Mouse (Mus musculus): ENCODE results near the gene Lmf1. TPM values are rescaled to one million over a fixed set of nuclear protein-coding genes. Genes with fewer than 3 reads are reported as not detected.

The Lmf1 gene
- polyA plus RNA-seq, 1 experiment from 2014 or later = 36.9 TPM

Other genes with a start within 250 kb of the Lmf1 start
- gene Tpsab1, start 233.5 kb upstream of the Lmf1 start, polyA plus RNA-seq (2015; fragmentation: Nextera tagmentation; extraction: Ambion mirVana) = 0.41 and 0.59 TPM in 2 replicates
- gene Tpsb2, start 212.8 kb upstream of the Lmf1 start, polyA plus RNA-seq (2015; fragmentation: Nextera tagmentation; extraction: Ambion mirVana) = 11.0 and 11.7 TPM in 2 replicates
- 0.56 and 0.76 TPM in 2 replicates for gene Tpsg1, start 209.8 kb upstream of the Lmf1 start, polyA plus RNA-seq (2015; fragmentation: Nextera tagmentation; extraction: Ambion mirVana)
- 4.5 and 5.4 TPM in 2 replicates for gene Cacna1h, start 145.3 kb upstream of the Lmf1 start, polyA plus RNA-seq (2015; fragmentation: Nextera tagmentation; extraction: Ambion mirVana)
- 0.81 and 1.5 TPM in 2 replicates for gene Tekt4, start 124.5 kb upstream of the Lmf1 start, polyA plus RNA-seq (2015; fragmentation: Nextera tagmentation; extraction: Ambion mirVana)
- gene Sstr5, start 81.8 kb upstream of the Lmf1 start, polyA plus RNA-seq (2015; fragmentation: Nextera tagmentation; extraction: Ambion mirVana) = 0.07 and 0.12 TPM in 2 replicates
- gene Sox8, start 8.4 kb upstream of the Lmf1 start, polyA plus RNA-seq (2015; fragmentation: Nextera tagmentation; extraction: Ambion mirVana) = 0.54 and 0.82 TPM in 2 replicates
- gene Gng13, start 138.1 kb downstream of the Lmf1 start, polyA plus RNA-seq (2015; fragmentation: Nextera tagmentation; extraction: Ambion mirVana) = 0.60 and 2.2 TPM in 2 replicates
- 16.7 and 17.2 TPM in 2 replicates for gene Chtf18, start 148.3 kb downstream of the Lmf1 start, polyA plus RNA-seq (2015; fragmentation: Nextera tagmentation; extraction: Ambion mirVana)
- gene Rpusd1, start 148.6 kb downstream of the Lmf1 start, polyA plus RNA-seq (2015; fragmentation: Nextera tagmentation; extraction: Ambion mirVana) = 12.7 and 13.7 TPM in 2 replicates
- 0.16 TPM in 2 replicates for gene Mslnl, start 157.0 kb downstream of the Lmf1 start, polyA plus RNA-seq (2015; fragmentation: Nextera tagmentation; extraction: Ambion mirVana)
- gene Msln, start 175.3 kb downstream of the Lmf1 start, polyA plus RNA-seq (2015; fragmentation: Nextera tagmentation; extraction: Ambion mirVana) = 50.0 and 51.1 TPM in 2 replicates
- 38.3 and 39.7 TPM in 2 replicates for gene Narfl, start 194.7 kb downstream of the Lmf1 start, polyA plus RNA-seq (2015; fragmentation: Nextera tagmentation; extraction: Ambion mirVana)
- 51.4 and 55.2 TPM in 2 replicates for gene Haghl, start 206.6 kb downstream of the Lmf1 start, polyA plus RNA-seq (2015; fragmentation: Nextera tagmentation; extraction: Ambion mirVana)
- 0.53 and 0.80 TPM in 2 replicates for gene Ccdc78, start 207.5 kb downstream of the Lmf1 start, polyA plus RNA-seq (2015; fragmentation: Nextera tagmentation; extraction: Ambion mirVana)
- 65.1 and 68.9 TPM in 2 replicates for gene Fam173a, start 213.8 kb downstream of the Lmf1 start, polyA plus RNA-seq (2015; fragmentation: Nextera tagmentation; extraction: Ambion mirVana)
- 0.26 and 0.54 TPM in 2 replicates for gene AC134908.4, start 216.6 kb downstream of the Lmf1 start, polyA plus RNA-seq (2015; fragmentation: Nextera tagmentation; extraction: Ambion mirVana)
- 25.6 and 26.9 TPM in 2 replicates for gene Metrn, start 218.1 kb downstream of the Lmf1 start, polyA plus RNA-seq (2015; fragmentation: Nextera tagmentation; extraction: Ambion mirVana)
- gene Fbxl16, start 230.0 kb downstream of the Lmf1 start, polyA plus RNA-seq (2015; fragmentation: Nextera tagmentation; extraction: Ambion mirVana) = 0.75 and 0.81 TPM in 2 replicates
- 18.7 and 19.8 TPM in 2 replicates for gene Wdr24, start 244.5 kb downstream of the Lmf1 start, polyA plus RNA-seq (2015; fragmentation: Nextera tagmentation; extraction: Ambion mirVana)
- gene Jmjd8, start 249.8 kb downstream of the Lmf1 start, polyA plus RNA-seq (2015; fragmentation: Nextera tagmentation; extraction: Ambion mirVana) = 35.0 and 36.6 TPM in 2 replicates